Mouse (Mus musculus): Measurements from ENCODE around the gene Tbk1. TPM values are rescaled to one million over a fixed set of nuclear protein-coding genes. Genes with fewer than 3 reads are reported as not detected.

Gene Tbk1
- total and polyA plus RNA-seq, 3 experiments = 29.5 to 46.0 (median 44.0) TPM

DNA sequence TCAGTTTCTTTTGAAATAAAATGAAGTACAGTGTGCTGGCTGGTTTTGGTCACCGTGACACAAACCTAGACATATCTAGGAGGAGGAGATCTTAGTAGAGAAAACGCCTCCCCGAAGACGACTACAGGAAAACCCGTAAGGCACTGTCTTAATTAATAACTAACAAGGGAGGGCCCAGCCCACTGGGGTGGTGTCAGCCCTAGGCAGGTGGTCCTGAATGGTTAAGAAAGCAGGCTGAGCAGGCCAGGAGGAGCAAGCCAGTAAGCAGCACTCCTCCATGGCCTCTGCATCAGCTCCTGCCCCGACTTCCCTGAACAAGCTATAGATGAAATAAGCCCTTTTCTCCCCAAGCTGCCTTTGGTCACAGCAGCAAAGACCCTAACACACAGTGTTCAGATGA, 16.8 kb downstream of the Tbk1 start:
- dilution Hi-C loops (cut with MboI; ENCODE audit: extremely low pct_ligation_motif_present, extremely low pct_unique_long_range_greater_than_20kb, low sequenced_read_pairs) (no loop called here), in situ Hi-C loops (cut with MboI; ENCODE audit: low pct_ligation_motif_present, low pct_unique_long_range_greater_than_20kb, low sequenced_read_pairs) (no loop called here)
- DNase-seq (ENCODE audit: extremely low read depth) = no peak
- H3K36me3 ChIP-seq (replicated peaks in 1 of 2; ENCODE audit: control insufficient read depth in 1 of 2, insufficient read depth in 1 of 2, low read length in 1 of 2) = peaks cover 56 to 65% of the 10 kb centered on the region in 2 experiments
- H3K4me2 ChIP-seq (ENCODE audit: insufficient read depth, low read depth, poor library complexity, severe bottlenecking) = no peak overlapping the region
- H3K9ac ChIP-seq (ENCODE audit: insufficient read depth, low read depth) = no peak overlapping the region
- no peak overlapping the region for H3K27ac ChIP-seq (ENCODE audit: insufficient read depth, low read depth)
- TF ChIP-seq SIN3A (IDR thresholded peaks at IDR 0.05; ENCODE audit: low read length) = no peak
- TF ChIP-seq SMC3 (IDR thresholded peaks at IDR 0.05; ENCODE audit: low read depth, low read length) = no peak
- TF ChIP-seq GABPA (IDR thresholded peaks at IDR 0.05; ENCODE audit: insufficient replicate concordance, low read depth, low read length) = no peak
- no peak for TF ChIP-seq ELF1 (IDR thresholded peaks at IDR 0.05; ENCODE audit: low read depth, low read length)
- no peak for TF ChIP-seq MAFK (IDR thresholded peaks at IDR 0.05; ENCODE audit: insufficient replicate concordance, low read length)
- TF ChIP-seq CTCF (conservative IDR thresholded peaks at IDR 0.05 in 1 of 2, IDR thresholded peaks at IDR 0.05 in 1 of 2; ENCODE audit: low read depth in 2 of 2, low read length in 2 of 2) = no peak
- no peak for TF ChIP-seq BHLHE40 (IDR thresholded peaks at IDR 0.05; ENCODE audit: low read depth, low read length)
- no peak for TF ChIP-seq USF1 (IDR thresholded peaks at IDR 0.05; ENCODE audit: low read depth, low read length)
- no peak for TF ChIP-seq ZKSCAN1 (IDR thresholded peaks at IDR 0.05; ENCODE audit: borderline replicate concordance, low read depth, low read length)
- TF ChIP-seq ETS1 (conservative IDR thresholded peaks at IDR 0.05; ENCODE audit: low read depth, low read length) = no peak
- H3K4me1 ChIP-seq (ENCODE audit: control insufficient read depth in 1 of 2, insufficient read depth in 2 of 2) = no peaks in the 10 kb centered on the region
- H3K27me3 ChIP-seq (replicated peaks) = no peaks in the 10 kb centered on the region
- H3K4me3 ChIP-seq (replicated peaks in 1 of 3; ENCODE audit: low read depth in 2 of 3, low read length in 2 of 3, poor library complexity in 1 of 3) = no peak overlapping the region
- H3K9me3 ChIP-seq (replicated peaks; ENCODE audit: low read length) = no peaks in the 10 kb centered on the region
- H3K79me2 ChIP-seq (replicated peaks; ENCODE audit: control insufficient read depth, extremely low read depth, insufficient read depth, poor library complexity, severe bottlenecking) = peaks cover 2% of the 10 kb centered on the region; the same call in 1 of the 2 replicates

DNA sequence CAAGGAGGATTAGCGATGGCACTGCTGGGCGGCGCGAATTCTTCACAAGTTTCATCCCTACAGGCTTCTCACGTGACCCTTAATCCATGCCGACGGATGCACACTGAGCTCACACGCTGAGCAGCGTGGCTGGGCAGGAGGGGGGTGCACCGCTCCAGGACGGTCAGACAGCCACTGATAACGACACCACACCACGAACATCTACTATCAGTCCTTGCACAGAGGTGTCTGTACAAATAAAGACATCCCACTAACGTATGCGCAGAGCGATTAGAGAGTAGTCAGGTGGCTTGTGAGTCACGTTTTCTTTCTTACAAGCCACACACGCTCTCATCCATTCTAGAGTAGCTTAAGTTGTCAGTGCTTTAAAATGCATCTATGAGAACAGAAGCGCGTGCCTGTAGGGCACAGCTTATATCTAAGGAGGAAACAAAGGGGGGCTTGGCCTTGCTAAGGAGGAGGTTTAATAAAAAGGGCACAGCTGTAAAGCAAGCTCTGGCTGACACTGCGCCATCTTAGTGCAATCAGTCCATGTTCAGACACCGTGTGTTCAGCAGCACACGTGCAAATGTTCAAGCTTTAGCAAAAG, 17.5 kb downstream of the Tbk1 start:
- H3K9me3 ChIP-seq (replicated peaks; ENCODE audit: low read length) = no peaks in the 10 kb centered on the region
- no peaks in the 10 kb centered on the region for H3K4me1 ChIP-seq (ENCODE audit: control insufficient read depth in 1 of 2, insufficient read depth in 2 of 2)
- in situ Hi-C loops (cut with MboI; ENCODE audit: low pct_ligation_motif_present, low pct_unique_long_range_greater_than_20kb, low sequenced_read_pairs) (no loop called here), dilution Hi-C loops (cut with MboI; ENCODE audit: extremely low pct_ligation_motif_present, extremely low pct_unique_long_range_greater_than_20kb, low sequenced_read_pairs) (no loop called here)
- H3K27me3 ChIP-seq (replicated peaks) = no peaks in the 10 kb centered on the region
- H3K36me3 ChIP-seq (replicated peaks in 1 of 2; ENCODE audit: control insufficient read depth in 1 of 2, insufficient read depth in 1 of 2, low read length in 1 of 2) = peaks cover 57 to 66% of the 10 kb centered on the region in 2 experiments
- DNase-seq (ENCODE audit: extremely low read depth) = no peak
- H3K4me2 ChIP-seq (ENCODE audit: insufficient read depth, low read depth, poor library complexity, severe bottlenecking) = no peak overlapping the region
- H3K4me3 ChIP-seq (replicated peaks in 1 of 3; ENCODE audit: low read depth in 2 of 3, low read length in 2 of 3, poor library complexity in 1 of 3) = no peak overlapping the region
- no peak for TF ChIP-seq CHD1 (IDR thresholded peaks at IDR 0.05; ENCODE audit: low read depth, low read length)
- no peak for TF ChIP-seq USF1 (IDR thresholded peaks at IDR 0.05; ENCODE audit: low read depth, low read length)
- no peak for TF ChIP-seq PAX5 (IDR thresholded peaks at IDR 0.05; ENCODE audit: low read length)
- no peak for TF ChIP-seq MEF2A (IDR thresholded peaks at IDR 0.05; ENCODE audit: borderline replicate concordance, low read depth, low read length)
- no peak for TF ChIP-seq NRF1 (IDR thresholded peaks at IDR 0.05; ENCODE audit: low read depth, low read length)
- TF ChIP-seq POLR2AphosphoS2 (IDR thresholded peaks at IDR 0.05; ENCODE audit: low read depth, low read length) = no peak
- TF ChIP-seq ZNF384 (IDR thresholded peaks at IDR 0.05; ENCODE audit: low read depth, low read length) = no peak
- TF ChIP-seq MAFK (IDR thresholded peaks at IDR 0.05; ENCODE audit: insufficient replicate concordance, low read length) = no peak
- TF ChIP-seq MAZ (IDR thresholded peaks at IDR 0.05; ENCODE audit: low read depth, low read length) = no peak
- no peak for TF ChIP-seq USF2 (conservative IDR thresholded peaks at IDR 0.05; ENCODE audit: low read depth, low read length)
- TF ChIP-seq EP300 (IDR thresholded peaks at IDR 0.05; ENCODE audit: low read length) = no peak
- no peak for TF ChIP-seq POLR2A (IDR thresholded peaks at IDR 0.05; ENCODE audit: low read depth, low read length)
- no peak for TF ChIP-seq RCOR1 (conservative IDR thresholded peaks at IDR 0.05; ENCODE audit: low read depth, low read length)
- no peak for TF ChIP-seq KAT2A (IDR thresholded peaks at IDR 0.05; ENCODE audit: insufficient replicate concordance, low read length)
- TF ChIP-seq UBTF (IDR thresholded peaks at IDR 0.05; ENCODE audit: low read depth, low read length) = no peak
- TF ChIP-seq TCF12 (IDR thresholded peaks at IDR 0.05; ENCODE audit: low read depth, low read length) = no peak
- TF ChIP-seq MYC (IDR thresholded peaks at IDR 0.05; ENCODE audit: low read depth, low read length) = no peak
- TF ChIP-seq ZKSCAN1 (IDR thresholded peaks at IDR 0.05; ENCODE audit: borderline replicate concordance, low read depth, low read length) = no peak
- TF ChIP-seq JUND (conservative IDR thresholded peaks at IDR 0.05; ENCODE audit: low read depth, low read length) = no peak
- no peak for TF ChIP-seq SIN3A (IDR thresholded peaks at IDR 0.05; ENCODE audit: low read length)
- no peak overlapping the region for H3K27ac ChIP-seq (ENCODE audit: insufficient read depth, low read depth)
- H3K9ac ChIP-seq (ENCODE audit: insufficient read depth, low read depth) = no peak overlapping the region
- H3K79me2 ChIP-seq (replicated peaks; ENCODE audit: control insufficient read depth, extremely low read depth, insufficient read depth, poor library complexity, severe bottlenecking) = 0 out of 2 replicates have a peak, but pooled peaks cover 2% of the 10 kb centered on the region

Data from CH12.LX (cell line).